In the genomic region with DNA sequence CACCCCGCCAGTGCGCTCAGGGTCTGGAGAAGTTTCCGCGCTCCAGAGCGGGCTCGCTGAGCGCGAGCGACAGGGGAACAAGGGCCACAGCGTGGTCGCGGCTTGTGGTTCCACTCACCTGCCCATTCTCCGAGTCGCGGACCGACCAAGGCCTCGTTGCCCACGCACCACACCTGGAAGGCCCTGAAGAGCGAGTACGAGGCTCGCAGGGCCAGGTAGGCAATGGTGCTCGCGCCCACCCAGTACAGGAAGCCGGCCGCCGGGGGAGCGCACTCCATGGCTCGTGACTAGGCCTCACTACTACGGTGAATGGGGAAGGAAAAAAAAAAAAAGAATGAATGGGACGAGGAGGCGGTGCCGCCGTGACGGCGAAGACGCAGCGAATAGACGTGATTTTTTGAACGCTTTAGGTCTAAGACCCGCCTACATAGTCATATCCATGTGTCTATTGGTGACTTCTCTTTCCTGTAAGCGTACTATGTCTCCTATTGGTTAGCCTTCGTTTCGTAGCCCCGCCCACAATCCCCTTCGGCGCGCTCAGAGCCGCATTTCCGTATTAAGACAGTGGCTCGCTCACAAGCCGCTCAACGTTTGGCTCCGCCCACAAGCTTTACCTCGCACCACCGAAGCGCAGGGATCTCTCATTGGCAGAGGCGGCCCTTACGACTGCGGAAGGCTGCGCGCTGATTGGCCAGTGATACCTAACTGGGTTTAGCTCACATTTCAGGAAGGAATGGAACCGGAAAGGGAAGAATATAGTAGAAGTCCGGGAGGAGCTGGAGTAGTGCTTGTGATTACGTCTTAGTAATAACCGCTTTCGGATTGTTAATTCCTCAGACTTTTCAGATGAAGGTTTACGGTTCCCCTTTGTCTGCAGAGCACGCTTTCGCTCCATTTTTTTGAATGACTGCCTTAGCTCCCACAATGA, we compare ENCODE assay signal across 8 mouse cellular contexts. TPM values are rescaled to one million over a fixed set of nuclear protein-coding genes. Genes with fewer than 3 reads are reported as not detected.
A peak's percentile ranks its signal among the peaks of the same experiment; 100 is the strongest.
DNase-seq lines count a peak whose midpoint lies in the region; ATAC-seq and TF ChIP-seq lines count a peak whose summit lies in the region.

A gene (minus strand): TSS at position 373 of the 928 bp plus-strand sequence.

- peak within 1 kb of the TSS; percentile 97 for H3K27ac ChIP-seq in heart, embryonic 12.5 days (ENCODE audit: poor library complexity, severe bottlenecking)
- H3K27ac ChIP-seq in kidney, postnatal 0 days: peak within 1 kb of the TSS; percentile 89
- peak within 1 kb of the TSS; percentile 87 for H3K27ac ChIP-seq in liver, embryonic 11.5 days (ENCODE audit: low read depth, low read length)
- peak within 1 kb of the TSS; percentile 82 for H3K27ac ChIP-seq in stomach, embryonic 14.5 days (ENCODE audit: low read length)

- under 1% methylated on average over 69 of the region's 69 CpGs for WGBS in heart, embryonic 12.5 days
- WGBS in kidney, postnatal 0 days: under 1% methylated on average over 69 of the region's 69 CpGs
- under 1% methylated on average over 69 of the region's 69 CpGs for WGBS in liver, embryonic 11.5 days
- WGBS in stomach, embryonic 14.5 days: under 1% methylated on average over 69 of the region's 69 CpGs

- peak; percentile 98 for ATAC-seq in erythroid progenitor cell, adult 5-6 weeks (replicated peaks; ENCODE audit: low FRiP score, poor library complexity, severe bottlenecking)
- peak; percentile 100 for ATAC-seq in heart, embryonic 12.5 days (ENCODE audit: insufficient number of reproducible peaks, low FRiP score)
- peak; percentile 100 for ATAC-seq in kidney, postnatal 0 days (replicated peaks; ENCODE audit: low FRiP score, low read depth)
- peak; percentile 99 for ATAC-seq in liver, embryonic 11.5 days (replicated peaks; ENCODE audit: low FRiP score)
- ATAC-seq in stomach, embryonic 14.5 days (ENCODE audit: insufficient number of reproducible peaks, insufficient read depth, low FRiP score, low read depth): peak; percentile 100

- peak; percentile 100 for DNase-seq in CD4-positive helper T cell, adult 2 months (ENCODE audit: low read depth, low spot score)
- peak; percentile 100 for DNase-seq in brain, embryonic 18.5 days (ENCODE audit: low read depth, low spot score)
- DNase-seq in kidney, postnatal 0 days (ENCODE audit: low spot score): peak; percentile 100
- DNase-seq in liver, embryonic 11.5 days (ENCODE audit: low spot score): peak; percentile 95
- peak; percentile 100 for DNase-seq in naive thymus-derived CD4-positive, alpha-beta T cell, adult 2 months (ENCODE audit: low read depth)

- no peak for TF ChIP-seq CTCF in kidney, postnatal 0 days (IDR thresholded peaks at IDR 0.05; ENCODE audit: low read depth)

- H3K36me3 ChIP-seq in heart, embryonic 12.5 days: no peaks in the 10 kb centered on the region
- no peaks in the 10 kb centered on the region for H3K36me3 ChIP-seq in kidney, postnatal 0 days (ENCODE audit: insufficient read depth, low read length)
- H3K36me3 ChIP-seq in liver, embryonic 11.5 days (ENCODE audit: control insufficient read depth, insufficient read depth, low read length): no peaks in the 10 kb centered on the region
- no peaks in the 10 kb centered on the region for H3K36me3 ChIP-seq in stomach, embryonic 14.5 days (ENCODE audit: control insufficient read depth, insufficient read depth, low read length)

- H3K4me2 ChIP-seq in heart, embryonic 12.5 days: peak within 1 kb of the TSS; percentile 79
- H3K4me2 ChIP-seq in kidney, postnatal 0 days (ENCODE audit: low read length): peak within 1 kb of the TSS; percentile 83
- peak within 1 kb of the TSS; percentile 77 for H3K4me2 ChIP-seq in liver, embryonic 11.5 days
- peak within 1 kb of the TSS; percentile 49 for H3K4me2 ChIP-seq in stomach, embryonic 14.5 days (replicated peaks; ENCODE audit: low read depth, low read length)

- peak within 1 kb of the TSS; percentile 83 for H3K9ac ChIP-seq in heart, embryonic 12.5 days
- H3K9ac ChIP-seq in kidney, postnatal 0 days (ENCODE audit: low read depth, low read length): peak within 1 kb of the TSS; percentile 85
- peak within 1 kb of the TSS; percentile 93 for H3K9ac ChIP-seq in liver, embryonic 11.5 days (ENCODE audit: low read depth, low read length)
- peak within 1 kb of the TSS; percentile 76 for H3K9ac ChIP-seq in stomach, embryonic 14.5 days (replicated peaks; ENCODE audit: low read depth, low read length)

- peak within 1 kb of the TSS; percentile 90 for H3K4me3 ChIP-seq in heart, embryonic 12.5 days
- peak within 1 kb of the TSS; percentile 75 for H3K4me3 ChIP-seq in kidney, postnatal 0 days (replicated peaks; ENCODE audit: low read depth, low read length)
- H3K4me3 ChIP-seq in liver, embryonic 11.5 days (ENCODE audit: low read depth, low read length): peak within 1 kb of the TSS; percentile 93
- H3K4me3 ChIP-seq in stomach, embryonic 14.5 days (ENCODE audit: low read depth, low read length): peak within 1 kb of the TSS; percentile 69

- no peaks in the 10 kb centered on the region for H3K27me3 ChIP-seq in heart, embryonic 12.5 days (replicated peaks)
- no peaks in the 10 kb centered on the region for H3K27me3 ChIP-seq in kidney, postnatal 0 days (ENCODE audit: insufficient read depth, low read length)
- no peaks in the 10 kb centered on the region for H3K27me3 ChIP-seq in liver, embryonic 11.5 days (replicated peaks; ENCODE audit: control insufficient read depth, insufficient read depth, low read length)
- no peaks in the 10 kb centered on the region for H3K27me3 ChIP-seq in stomach, embryonic 14.5 days (ENCODE audit: control insufficient read depth, insufficient read depth, low read length)

- H3K4me1 ChIP-seq in heart, embryonic 12.5 days (replicated peaks): peaks cover 20% of the 10 kb centered on the region
- H3K4me1 ChIP-seq in kidney, postnatal 0 days (replicated peaks; ENCODE audit: insufficient read depth, low read length): no peaks in the 10 kb centered on the region; the same call in 1 of the 2 replicates
- peaks cover 18% of the 10 kb centered on the region for H3K4me1 ChIP-seq in liver, embryonic 11.5 days (replicated peaks; ENCODE audit: control insufficient read depth, insufficient read depth, low read length)
- H3K4me1 ChIP-seq in stomach, embryonic 14.5 days (ENCODE audit: control insufficient read depth, insufficient read depth, low read length): no peaks in the 10 kb centered on the region

- no peaks in the 10 kb centered on the region for H3K9me3 ChIP-seq in heart, embryonic 12.5 days (replicated peaks)
- no peaks in the 10 kb centered on the region for H3K9me3 ChIP-seq in kidney, postnatal 0 days (replicated peaks; ENCODE audit: low read length)
- no peaks in the 10 kb centered on the region for H3K9me3 ChIP-seq in liver, embryonic 11.5 days (ENCODE audit: control insufficient read depth, low read length)
- no peaks in the 10 kb centered on the region for H3K9me3 ChIP-seq in stomach, embryonic 14.5 days (ENCODE audit: control insufficient read depth, low read depth, low read length)

RNA-seq across cellular contexts. Expression of the gene that starts here (rescaled TPM):
- 10.9 and 12.6 TPM in 2 replicates for total RNA-seq in erythroid progenitor cell, adult 5-6 weeks (2015; ENCODE audit: low replicate concordance)
- 12.6 and 13.3 TPM in 2 replicates for total RNA-seq in erythroid progenitor cell, adult 5-6 weeks (2017; ENCODE audit: low replicate concordance)
- 66.8 and 69.9 TPM in 2 replicates for polyA plus RNA-seq in heart, embryonic 12.5 days (2016; fragmentation: Nextera tagmentation; extraction: Ambion mirVana)
- polyA plus RNA-seq in kidney, postnatal 0 days (2015; fragmentation: Nextera tagmentation; extraction: Ambion mirVana): 102 and 107 TPM in 2 replicates
- 98.4 and 106 TPM in 2 replicates for polyA plus RNA-seq in liver, embryonic 11.5 days (2014; fragmentation: Nextera tagmentation; extraction: Ambion mirVana)
- polyA plus RNA-seq in stomach, embryonic 14.5 days (2014; fragmentation: Nextera tagmentation; extraction: Ambion mirVana): 120 and 124 TPM in 2 replicates

Comparison
In these comparisons a context has a peak if more than half of its experiments do, and no peak if none do; other contexts are left out.
1. Peak in every context shown above with its lines: DNase-seq, ATAC-seq, H3K4me3 ChIP-seq and H3K27ac ChIP-seq.